Mouse (Mus musculus): Measurements from ENCODE around the gene Olfr1369-ps1. TPM values are rescaled to one million over a fixed set of nuclear protein-coding genes. Genes with fewer than 3 reads are reported as not detected.

Gene Olfr1369-ps1
- polyA plus RNA-seq, 1 experiment, result not detected

- no peak for TF ChIP-seq POLR2A (IDR thresholded peaks at IDR 0.05; ENCODE audit: borderline replicate concordance, low read depth, low read length)
- no peak for TF ChIP-seq CTCF (IDR thresholded peaks at IDR 0.05; ENCODE audit: low read depth, low read length)
- Histone ChIP-seq H3K27ac (ENCODE audit: insufficient read depth, low read depth, low read length) (no peak overlapping the region), H3K4me3 (ENCODE audit: insufficient read depth, low read length) (peak overlapping the region; percentile 40; the same call in 1 of the 2 replicates), H3K4me1 (ENCODE audit: control insufficient read depth, insufficient read depth, low read length) (peaks cover 4% of the 10 kb centered on the region; the same call in 1 of the 2 replicates)
These were observed 46.8 kb downstream of the Olfr1369-ps1 start for GRCm38 (mm10) chr13:21158071-21158470.

GRCm38 (mm10) chr13:21158785-21159474 lies 47.6 kb downstream of the Olfr1369-ps1 start:
- TF ChIP-seq CTCF (IDR thresholded peaks at IDR 0.05; ENCODE audit: low read depth, low read length) (peak; percentile 88), POLR2A (IDR thresholded peaks at IDR 0.05; ENCODE audit: borderline replicate concordance, low read depth, low read length) (no peak)
- H3K27ac ChIP-seq (ENCODE audit: insufficient read depth, low read depth, low read length), result no peak overlapping the region
- H3K4me3 ChIP-seq (ENCODE audit: insufficient read depth, low read length), result peak overlapping the region; percentile 69

GRCm38 (mm10) chr13:21159475-21159819 lies 48.2 kb downstream of the Olfr1369-ps1 start:
- Histone ChIP-seq H3K4me1 (ENCODE audit: control insufficient read depth, insufficient read depth, low read length) (peaks cover 4% of the 10 kb centered on the region; the same call in 1 of the 2 replicates), H3K4me3 (ENCODE audit: insufficient read depth, low read length) (peak overlapping the region; percentile 69), H3K27ac (ENCODE audit: insufficient read depth, low read depth, low read length) (no peak overlapping the region)
- no peak for TF ChIP-seq CTCF (IDR thresholded peaks at IDR 0.05; ENCODE audit: low read depth, low read length)
- TF ChIP-seq POLR2A (IDR thresholded peaks at IDR 0.05; ENCODE audit: borderline replicate concordance, low read depth, low read length), result no peak

More at GRCm38 (mm10) chr13:21158785-21159474, 47.6 kb downstream of the Olfr1369-ps1 start:
- H3K4me1 ChIP-seq (ENCODE audit: control insufficient read depth, insufficient read depth, low read length), result peaks cover 4% of the 10 kb centered on the region; the same call in 1 of the 2 replicates

- no peak for TF ChIP-seq POLR2A (IDR thresholded peaks at IDR 0.05; ENCODE audit: borderline replicate concordance, low read depth, low read length)
- no peak for TF ChIP-seq CTCF (IDR thresholded peaks at IDR 0.05; ENCODE audit: low read depth, low read length)
- H3K4me3 ChIP-seq (ENCODE audit: insufficient read depth, low read length), result peak overlapping the region; percentile 69
- H3K4me1 ChIP-seq (ENCODE audit: control insufficient read depth, insufficient read depth, low read length), result peaks cover 4% of the 10 kb centered on the region; the same call in 1 of the 2 replicates
- no peak overlapping the region for H3K27ac ChIP-seq (ENCODE audit: insufficient read depth, low read depth, low read length)
These were observed 48.8 kb downstream of the Olfr1369-ps1 start for GRCm38 (mm10) chr13:21160041-21160511.

GRCm38 (mm10) chr13:21160657-21161590 lies 49.6 kb downstream of the Olfr1369-ps1 start:
- H3K4me3 ChIP-seq (ENCODE audit: insufficient read depth, low read length), result peak overlapping the region; percentile 84
- peaks cover 4% of the 10 kb centered on the region; the same call in 1 of the 2 replicates for H3K4me1 ChIP-seq (ENCODE audit: control insufficient read depth, insufficient read depth, low read length)
- H3K27ac ChIP-seq (ENCODE audit: insufficient read depth, low read depth, low read length), result no peak overlapping the region
- no peak for TF ChIP-seq POLR2A (IDR thresholded peaks at IDR 0.05; ENCODE audit: borderline replicate concordance, low read depth, low read length)
- TF ChIP-seq CTCF (IDR thresholded peaks at IDR 0.05; ENCODE audit: low read depth, low read length), result no peak

- Histone ChIP-seq H3K4me3 (ENCODE audit: insufficient read depth, low read length) (no peak overlapping the region), H3K4me1 (ENCODE audit: control insufficient read depth, insufficient read depth, low read length) (peaks cover 4% of the 10 kb centered on the region; the same call in 1 of the 2 replicates), H3K27ac (ENCODE audit: insufficient read depth, low read depth, low read length) (no peak overlapping the region)
- TF ChIP-seq POLR2A (IDR thresholded peaks at IDR 0.05; ENCODE audit: borderline replicate concordance, low read depth, low read length) (no peak), CTCF (IDR thresholded peaks at IDR 0.05; ENCODE audit: low read depth, low read length) (no peak)
These were observed 50.3 kb downstream of the Olfr1369-ps1 start for GRCm38 (mm10) chr13:21161591-21161990.

- peaks cover 4% of the 10 kb centered on the region; the same call in 1 of the 2 replicates for H3K4me1 ChIP-seq (ENCODE audit: control insufficient read depth, insufficient read depth, low read length)
- no peak overlapping the region for H3K4me3 ChIP-seq (ENCODE audit: insufficient read depth, low read length)
- H3K27ac ChIP-seq (ENCODE audit: insufficient read depth, low read depth, low read length), result no peak overlapping the region
- TF ChIP-seq POLR2A (IDR thresholded peaks at IDR 0.05; ENCODE audit: borderline replicate concordance, low read depth, low read length), result no peak
- TF ChIP-seq CTCF (IDR thresholded peaks at IDR 0.05; ENCODE audit: low read depth, low read length), result no peak
These were observed 51.3 kb downstream of the Olfr1369-ps1 start for GRCm38 (mm10) chr13:21162591-21162990.

- TF ChIP-seq CTCF (IDR thresholded peaks at IDR 0.05; ENCODE audit: low read depth, low read length), result no peak
- TF ChIP-seq POLR2A (IDR thresholded peaks at IDR 0.05; ENCODE audit: borderline replicate concordance, low read depth, low read length), result no peak
- Histone ChIP-seq H3K4me1 (ENCODE audit: control insufficient read depth, insufficient read depth, low read length) (no peaks in the 10 kb centered on the region), H3K4me3 (ENCODE audit: insufficient read depth, low read length) (peak overlapping the region; percentile 63), H3K27ac (ENCODE audit: insufficient read depth, low read depth, low read length) (peak overlapping the region; percentile 3; the same call in 1 of the 2 replicates)
These were observed 55.9 kb downstream of the Olfr1369-ps1 start for GRCm38 (mm10) chr13:21166936-21167909.
